Mouse (Mus musculus): ENCODE measurements around the gene Bcas2. TPM values are rescaled to one million over a fixed set of nuclear protein-coding genes. Genes with fewer than 3 reads are reported as not detected.

The Bcas2 gene
- 153 and 173 TPM in 2 replicates for polyA plus RNA-seq (2015; fragmentation: Nextera tagmentation; extraction: Ambion mirVana)

GRCm38 (mm10) chr3:103171505-103172267 lies at the start of gene Bcas2:
Gene Bcas2 (plus strand): TSS chr3:103171655.
- peak within 1 kb of the TSS; percentile 91 for H3K4me2 ChIP-seq (ENCODE audit: low read depth, low read length)
- peaks cover 10% of the 10 kb centered on the region; the same call in 1 of the 2 replicates for H3K36me3 ChIP-seq (ENCODE audit: control insufficient read depth, insufficient read depth, low read length)
- H3K9me3 ChIP-seq (ENCODE audit: control insufficient read depth, low read length) = no peaks in the 10 kb centered on the region
- WGBS = under 1% methylated on average over 56 of the region's 56 CpGs
- no peaks in the 10 kb centered on the region for H3K27me3 ChIP-seq (replicated peaks; ENCODE audit: control insufficient read depth, insufficient read depth, low read length)
- peak within 1 kb of the TSS; percentile 87 for H3K4me3 ChIP-seq (ENCODE audit: low read length)
- ATAC-seq = peak; percentile 97
- peak within 1 kb of the TSS; percentile 87 for H3K27ac ChIP-seq (ENCODE audit: low read length)
- H3K4me1 ChIP-seq (ENCODE audit: control insufficient read depth, insufficient read depth, low read length) = peaks cover 12% of the 10 kb centered on the region
- H3K9ac ChIP-seq (ENCODE audit: low read depth, low read length) = peak within 1 kb of the TSS; percentile 91

- 89% methylated on average over 3 of the region's 3 CpGs for WGBS
- no peak for ATAC-seq
- no peak overlapping the region for H3K4me2 ChIP-seq (ENCODE audit: low read depth, low read length)
- no peaks in the 10 kb centered on the region for H3K27me3 ChIP-seq (replicated peaks; ENCODE audit: control insufficient read depth, insufficient read depth, low read length)
- H3K9me3 ChIP-seq (ENCODE audit: control insufficient read depth, low read length) = no peaks in the 10 kb centered on the region
- no peak overlapping the region for H3K9ac ChIP-seq (ENCODE audit: low read depth, low read length)
- H3K4me1 ChIP-seq (ENCODE audit: control insufficient read depth, insufficient read depth, low read length) = 0 out of 2 replicates have a peak, but pooled peaks cover 3% of the 10 kb centered on the region
- H3K36me3 ChIP-seq (ENCODE audit: control insufficient read depth, insufficient read depth, low read length) = no peaks in the 10 kb centered on the region
- H3K4me3 ChIP-seq (ENCODE audit: low read length) = no peak overlapping the region
- no peak overlapping the region for H3K27ac ChIP-seq (ENCODE audit: low read length)
Observed at GRCm38 (mm10) chr3:103123636-103124035, 47.8 kb upstream of the Bcas2 start.

GRCm38 (mm10) chr3:103126138-103126537 lies 45.3 kb upstream of the Bcas2 start:
- Histone ChIP-seq H3K9ac (ENCODE audit: low read depth, low read length) (no peak overlapping the region), H3K27me3 (replicated peaks; ENCODE audit: control insufficient read depth, insufficient read depth, low read length) (no peaks in the 10 kb centered on the region), H3K27ac (ENCODE audit: low read length) (no peak overlapping the region), H3K4me1 (ENCODE audit: control insufficient read depth, insufficient read depth, low read length) (peaks cover 10% of the 10 kb centered on the region), H3K4me3 (ENCODE audit: low read length) (no peak overlapping the region), H3K4me2 (ENCODE audit: low read depth, low read length) (no peak overlapping the region), H3K36me3 (ENCODE audit: control insufficient read depth, insufficient read depth, low read length) (no peaks in the 10 kb centered on the region), H3K9me3 (ENCODE audit: control insufficient read depth, low read length) (no peaks in the 10 kb centered on the region)
- 84% methylated on average over 3 of the region's 3 CpGs for WGBS
- no peak for ATAC-seq

- H3K9ac ChIP-seq (ENCODE audit: low read depth, low read length) = no peak overlapping the region
- no peak for ATAC-seq
- no peak overlapping the region for H3K27ac ChIP-seq (ENCODE audit: low read length)
- peaks cover 10% of the 10 kb centered on the region for H3K4me1 ChIP-seq (ENCODE audit: control insufficient read depth, insufficient read depth, low read length)
- no peaks in the 10 kb centered on the region for H3K27me3 ChIP-seq (replicated peaks; ENCODE audit: control insufficient read depth, insufficient read depth, low read length)
- no peak overlapping the region for H3K4me3 ChIP-seq (ENCODE audit: low read length)
- no peaks in the 10 kb centered on the region for H3K36me3 ChIP-seq (ENCODE audit: control insufficient read depth, insufficient read depth, low read length)
- no peak overlapping the region for H3K4me2 ChIP-seq (ENCODE audit: low read depth, low read length)
- H3K9me3 ChIP-seq (ENCODE audit: control insufficient read depth, low read length) = no peaks in the 10 kb centered on the region
- WGBS = 54% methylated on average over 2 of the region's 2 CpGs
Observed at GRCm38 (mm10) chr3:103127177-103127576, 44.3 kb upstream of the Bcas2 start.

- Histone ChIP-seq H3K4me2 (ENCODE audit: low read depth, low read length) (no peak overlapping the region), H3K36me3 (ENCODE audit: control insufficient read depth, insufficient read depth, low read length) (no peaks in the 10 kb centered on the region), H3K9ac (ENCODE audit: low read depth, low read length) (no peak overlapping the region), H3K4me3 (ENCODE audit: low read length) (no peak overlapping the region), H3K27ac (ENCODE audit: low read length) (no peak overlapping the region), H3K9me3 (ENCODE audit: control insufficient read depth, low read length) (no peaks in the 10 kb centered on the region), H3K4me1 (ENCODE audit: control insufficient read depth, insufficient read depth, low read length) (peaks cover 10% of the 10 kb centered on the region), H3K27me3 (replicated peaks; ENCODE audit: control insufficient read depth, insufficient read depth, low read length) (no peaks in the 10 kb centered on the region)
- WGBS = 71% methylated on average over 5 of the region's 5 CpGs
- ATAC-seq = no peak
Observed at GRCm38 (mm10) chr3:103127721-103128120, 43.7 kb upstream of the Bcas2 start.

- no peak overlapping the region for H3K4me3 ChIP-seq (ENCODE audit: low read length)
- WGBS = 55% methylated on average over 4 of the region's 4 CpGs
- no peak overlapping the region for H3K27ac ChIP-seq (ENCODE audit: low read length)
- H3K9me3 ChIP-seq (ENCODE audit: control insufficient read depth, low read length) = no peaks in the 10 kb centered on the region
- no peak for ATAC-seq
- H3K4me2 ChIP-seq (ENCODE audit: low read depth, low read length) = no peak overlapping the region
- H3K36me3 ChIP-seq (ENCODE audit: control insufficient read depth, insufficient read depth, low read length) = no peaks in the 10 kb centered on the region
- H3K9ac ChIP-seq (ENCODE audit: low read depth, low read length) = no peak overlapping the region
- H3K4me1 ChIP-seq (ENCODE audit: control insufficient read depth, insufficient read depth, low read length) = peaks cover 10% of the 10 kb centered on the region
- no peaks in the 10 kb centered on the region for H3K27me3 ChIP-seq (replicated peaks; ENCODE audit: control insufficient read depth, insufficient read depth, low read length)
Observed at GRCm38 (mm10) chr3:103128251-103128650, 43.2 kb upstream of the Bcas2 start.

- ATAC-seq = peak; percentile 84
- Histone ChIP-seq H3K4me3 (ENCODE audit: low read length) (no peak overlapping the region), H3K9ac (ENCODE audit: low read depth, low read length) (no peak overlapping the region), H3K9me3 (ENCODE audit: control insufficient read depth, low read length) (no peaks in the 10 kb centered on the region), H3K4me2 (ENCODE audit: low read depth, low read length) (no peak overlapping the region), H3K4me1 (ENCODE audit: control insufficient read depth, insufficient read depth, low read length) (peaks cover 10% of the 10 kb centered on the region), H3K27me3 (replicated peaks; ENCODE audit: control insufficient read depth, insufficient read depth, low read length) (no peaks in the 10 kb centered on the region), H3K36me3 (ENCODE audit: control insufficient read depth, insufficient read depth, low read length) (no peaks in the 10 kb centered on the region), H3K27ac (ENCODE audit: low read length) (no peak overlapping the region)
- 71% methylated on average over 8 of the region's 8 CpGs for WGBS
Observed at GRCm38 (mm10) chr3:103129367-103130159, 41.9 kb upstream of the Bcas2 start.

GRCm38 (mm10) chr3:103130236-103130751 lies 41.2 kb upstream of the Bcas2 start:
- H3K36me3 ChIP-seq (ENCODE audit: control insufficient read depth, insufficient read depth, low read length) = no peaks in the 10 kb centered on the region
- ATAC-seq = peak; percentile 89
- H3K27ac ChIP-seq (ENCODE audit: low read length) = peak overlapping the region; percentile 20; the same call in 1 of the 2 replicates
- H3K9me3 ChIP-seq (ENCODE audit: control insufficient read depth, low read length) = no peaks in the 10 kb centered on the region
- H3K27me3 ChIP-seq (replicated peaks; ENCODE audit: control insufficient read depth, insufficient read depth, low read length) = no peaks in the 10 kb centered on the region
- 0 out of 2 replicates have a peak overlapping the region, but pooled peaks have one; percentile 7 for H3K9ac ChIP-seq (ENCODE audit: low read depth, low read length)
- 21% methylated on average over 6 of the region's 6 CpGs for WGBS
- H3K4me1 ChIP-seq (ENCODE audit: control insufficient read depth, insufficient read depth, low read length) = peaks cover 10% of the 10 kb centered on the region
- no peak overlapping the region for H3K4me2 ChIP-seq (ENCODE audit: low read depth, low read length)
- H3K4me3 ChIP-seq (ENCODE audit: low read length) = no peak overlapping the region

GRCm38 (mm10) chr3:103133098-103133497 lies 38.4 kb upstream of the Bcas2 start:
- Histone ChIP-seq H3K27me3 (replicated peaks; ENCODE audit: control insufficient read depth, insufficient read depth, low read length) (no peaks in the 10 kb centered on the region), H3K4me3 (ENCODE audit: low read length) (no peak overlapping the region), H3K4me1 (ENCODE audit: control insufficient read depth, insufficient read depth, low read length) (peaks cover 7% of the 10 kb centered on the region), H3K4me2 (ENCODE audit: low read depth, low read length) (no peak overlapping the region), H3K9ac (ENCODE audit: low read depth, low read length) (no peak overlapping the region), H3K9me3 (ENCODE audit: control insufficient read depth, low read length) (no peaks in the 10 kb centered on the region), H3K27ac (ENCODE audit: low read length) (no peak overlapping the region), H3K36me3 (ENCODE audit: control insufficient read depth, insufficient read depth, low read length) (no peaks in the 10 kb centered on the region)
- no peak for ATAC-seq
- 92% methylated on average over 10 of the region's 10 CpGs for WGBS
